Mouse (Mus musculus) gastrocnemius, postnatal 10 days (tissue): ENCODE results near the gene Ptchd4. TPM values are rescaled to one million over a fixed set of nuclear protein-coding genes. Genes with fewer than 3 reads are reported as not detected.

Source experiments
- DNase-seq: peaks from one replicate; pipeline ENCODE4 v3.0.0; 2021; ENCODE audit warnings: mixed read lengths
- total RNA-seq, 2 experiments: library from RNA; stranded (reverse); gene quantifications; 2 replicates each; pipeline ENCODE4 v1.2.3; 2021

The Ptchd4 gene
- total RNA-seq, 2 experiments from 2014 or later = 1.3 TPM

GRCm38 (mm10) chr17:42430380-42430779, 114.6 kb downstream of the Ptchd4 start:
- DNase-seq = no peak

DNA sequence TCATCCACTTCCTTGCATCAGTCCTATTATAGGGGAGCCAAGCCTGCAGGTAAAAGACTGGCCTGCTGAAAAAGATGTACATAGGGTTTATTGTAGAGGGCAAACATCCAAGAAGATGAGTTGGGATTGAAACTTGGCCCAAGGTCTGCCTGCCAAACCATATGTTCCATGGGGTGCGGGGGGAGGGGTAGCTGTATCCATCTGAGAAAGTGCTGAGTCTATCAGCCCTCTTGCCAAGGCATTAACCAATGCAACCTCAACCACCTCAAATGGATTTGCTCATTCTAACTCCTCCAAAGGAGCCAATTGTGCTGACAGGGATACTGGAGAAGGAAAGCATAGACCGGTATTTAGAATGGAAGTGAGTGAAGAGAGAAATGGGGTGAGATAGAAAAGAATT, 136.5 kb downstream of the Ptchd4 start:
- no peak for DNase-seq

- DNase-seq = no peak
Measured at GRCm38 (mm10) chr17:42456441-42456840, 140.7 kb downstream of the Ptchd4 start.

DNA sequence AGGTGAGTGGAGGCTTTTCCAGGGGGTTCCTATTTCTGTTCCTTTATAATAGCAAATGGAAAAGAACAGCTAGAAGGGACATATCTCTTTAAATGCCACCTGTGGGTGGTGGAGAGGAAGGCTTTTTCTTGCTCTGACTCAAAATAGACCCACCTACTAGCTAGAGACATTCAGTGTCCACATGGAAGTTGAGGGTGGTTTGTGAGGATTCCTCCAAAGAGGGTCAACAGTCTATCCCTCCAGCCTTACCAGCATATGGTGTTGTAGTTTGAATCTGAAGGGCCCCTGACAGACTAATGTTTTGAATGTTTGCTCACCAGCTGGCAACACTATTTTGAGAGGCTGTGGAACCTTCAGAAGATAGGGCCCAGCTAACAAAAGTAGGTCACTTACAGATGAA, 147.0 kb downstream of the Ptchd4 start:
- DNase-seq = no peak

- DNase-seq = no peak
Measured at GRCm38 (mm10) chr17:42480173-42480991, 164.6 kb downstream of the Ptchd4 start.

DNA sequence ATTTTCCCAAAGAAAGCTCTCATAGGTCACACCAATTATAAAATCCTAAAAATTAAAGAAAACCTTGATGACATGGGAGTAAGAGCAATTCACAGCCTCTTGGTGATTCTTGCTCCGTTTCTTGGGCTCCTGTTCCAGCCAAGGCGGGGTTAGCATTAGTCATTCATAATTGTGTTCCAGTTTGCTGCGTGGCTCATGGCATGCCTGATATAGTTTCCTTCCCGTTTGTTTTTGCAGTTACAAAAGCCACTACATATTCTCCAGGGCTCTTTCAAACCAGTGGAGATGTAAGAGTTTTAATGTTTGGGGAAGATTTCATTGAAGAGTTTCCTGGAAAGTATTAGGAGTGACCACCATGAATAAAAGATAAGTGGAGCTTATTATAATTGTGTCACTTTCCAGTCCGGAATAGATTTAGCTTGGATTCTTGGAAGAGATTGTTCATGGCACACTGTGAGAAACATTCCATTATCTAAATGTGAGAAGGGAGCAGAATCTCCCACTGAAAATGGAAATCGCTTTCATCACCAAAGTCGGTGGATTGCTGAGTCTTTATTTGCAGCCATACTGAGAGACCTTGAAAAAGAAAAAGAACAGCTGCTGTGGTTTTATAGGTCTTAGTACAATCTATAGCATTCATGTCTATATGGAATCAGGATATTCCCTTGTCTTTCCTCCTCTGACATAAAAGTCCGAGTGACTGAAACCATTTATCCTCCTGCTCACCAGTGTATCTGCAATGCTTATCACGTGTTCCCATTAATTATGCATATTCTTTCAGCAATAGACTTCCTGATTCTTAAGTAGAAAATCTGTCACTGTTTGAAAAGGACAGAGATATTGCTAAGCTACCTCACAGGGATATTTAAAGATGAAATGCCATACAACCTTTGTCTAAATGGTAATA, 193.9 kb downstream of the Ptchd4 start:
- DNase-seq = no peak

DNA sequence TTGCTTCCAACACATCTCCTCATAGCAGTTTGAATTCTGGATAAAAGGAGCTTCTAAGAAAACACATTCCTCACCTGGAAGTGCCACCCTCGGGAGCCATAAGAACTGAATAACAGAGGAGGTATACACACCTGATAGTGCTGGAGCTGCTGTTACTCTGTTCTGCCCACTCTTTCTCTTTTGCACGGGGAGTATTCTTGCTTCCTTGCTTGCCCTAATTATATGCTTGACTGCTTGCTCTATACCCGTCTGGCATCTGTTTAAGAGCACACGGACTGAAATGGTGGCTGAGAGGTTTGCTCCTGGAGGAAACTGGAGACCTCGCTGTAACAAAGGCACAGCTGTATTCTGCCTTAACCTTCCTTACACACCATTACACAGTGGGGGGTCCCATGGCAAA, 214.4 kb downstream of the Ptchd4 start:
- no peak for DNase-seq

DNA sequence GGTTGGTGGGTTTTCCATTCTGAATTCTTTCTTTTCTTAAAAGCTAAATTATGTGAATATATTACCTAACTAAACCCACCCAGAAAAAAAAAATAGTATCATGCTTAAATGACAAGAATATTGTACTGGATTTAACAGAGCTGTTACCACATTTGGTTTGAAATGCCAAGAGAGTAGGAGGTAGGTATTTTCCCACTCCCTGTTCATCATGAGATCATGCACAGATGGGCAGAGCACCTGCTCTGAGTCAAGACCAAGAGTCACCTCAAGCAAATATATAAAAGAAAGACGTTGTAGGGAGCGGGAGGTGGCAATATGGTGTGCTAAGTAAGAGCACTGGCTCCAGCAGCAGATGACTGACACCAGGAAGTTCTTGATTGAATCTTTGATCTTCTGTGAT, 233.8 kb downstream of the Ptchd4 start:
- no peak for DNase-seq
